Mouse (Mus musculus) heart, postnatal 4 days (tissue): ENCODE results near the gene Mcrs1. TPM values are rescaled to one million over a fixed set of nuclear protein-coding genes. Genes with fewer than 3 reads are reported as not detected.
"Not testable (repeated sequence)": the region's sequence is repeated elsewhere in the genome, so short reads cannot be mapped to it uniquely, and the experiment has no call there.

Experiments
- DNase-seq: peaks from one replicate; pipeline ENCODE4 v3.0.0; 2021
- total RNA-seq, 2 experiments: library from RNA; stranded (reverse); gene quantifications; 2 replicates each; pipeline ENCODE4 v1.2.3; 2021

Gene Mcrs1
- 10 to 100 TPM; 82.4 to 88.4 TPM for total RNA-seq

DNA sequence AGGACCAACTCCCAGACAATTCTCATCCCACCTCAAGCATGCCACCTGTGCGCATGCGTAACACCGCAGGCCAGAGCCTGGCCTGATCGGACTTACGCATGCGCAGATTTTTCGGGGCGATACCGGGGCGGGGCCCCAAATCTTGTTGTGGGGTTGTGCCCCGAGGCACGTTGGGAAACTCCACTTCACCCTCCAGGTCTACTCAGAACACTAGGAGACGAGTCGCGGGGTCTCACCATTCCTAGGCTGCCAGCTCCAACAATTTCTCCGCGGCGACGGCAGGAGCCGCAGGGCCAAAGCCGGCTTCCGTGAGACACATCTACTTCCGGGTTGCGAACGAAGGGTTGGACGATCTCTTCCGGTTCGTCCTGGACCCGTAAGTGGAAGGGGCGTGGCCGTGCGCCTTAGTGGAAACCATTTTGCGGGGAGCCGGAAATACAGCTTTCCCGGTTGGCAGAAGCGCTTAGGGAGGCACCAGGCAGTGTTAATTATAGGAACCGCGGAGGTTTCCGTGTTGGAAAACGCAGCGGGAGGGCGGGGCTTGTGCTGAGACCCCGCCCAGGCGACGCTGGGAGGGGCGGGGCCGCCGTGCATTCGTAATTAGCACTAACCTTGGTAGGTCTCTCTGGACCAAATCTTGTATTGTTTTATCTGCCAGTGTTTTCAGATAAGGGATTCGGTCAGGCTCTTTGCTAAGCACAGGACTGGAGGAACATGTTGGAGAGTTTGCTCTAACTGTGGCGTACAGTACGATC lies at the start of gene Mcrs1:
Gene Mcrs1, minus strand, starts transcription at position 336 of the 755 bp plus-strand sequence.
- peak; percentile 98 for DNase-seq

DNA sequence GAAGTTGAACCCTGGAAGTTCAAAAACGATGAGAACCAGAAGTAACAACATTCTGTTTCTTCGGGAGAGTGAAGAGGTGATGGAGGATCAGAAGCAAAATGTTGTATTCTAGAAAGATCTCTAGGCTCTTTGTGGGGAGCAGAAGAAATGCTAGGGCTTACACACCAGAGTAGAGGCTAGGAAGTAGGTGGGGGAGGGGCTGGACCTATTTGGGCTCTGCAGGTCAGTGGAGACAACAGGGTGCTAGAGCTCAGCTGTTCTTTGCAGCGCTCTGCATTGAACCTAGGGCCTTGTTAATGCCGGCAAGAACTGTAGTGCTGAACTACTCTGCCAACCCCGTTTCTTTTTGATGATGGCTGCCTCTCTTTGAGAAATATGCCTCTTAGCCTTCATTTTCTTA lies 44.5 kb upstream of the Mcrs1 start:
- no peak for DNase-seq

DNA sequence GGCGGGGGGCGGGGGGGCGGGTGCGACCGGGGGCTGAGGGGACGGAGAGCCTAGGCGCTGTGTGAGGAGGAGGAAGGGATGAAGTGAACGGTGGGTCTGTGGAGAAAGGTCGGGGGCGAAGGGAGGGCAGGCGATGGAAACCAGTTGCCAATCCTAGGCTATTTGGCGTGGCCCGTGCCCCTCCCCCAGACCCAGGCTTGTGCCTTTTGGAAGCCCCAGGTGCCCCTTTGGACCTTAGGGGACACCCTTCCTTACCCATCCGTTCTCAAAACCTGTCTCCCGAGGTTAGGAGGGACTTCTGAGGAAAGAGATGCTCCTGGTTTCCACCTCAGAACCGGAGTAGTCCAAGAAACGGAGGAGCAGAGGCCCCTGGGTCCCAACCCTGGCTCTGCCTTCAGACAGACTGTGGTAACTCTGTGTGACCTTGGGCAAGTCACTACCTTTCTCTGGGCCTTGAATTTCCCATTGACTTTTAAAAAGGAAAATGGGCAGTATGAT lies 43.8 kb upstream of the Mcrs1 start, which contains the start of gene Fam186b:
Gene Fam186b, minus strand, starts transcription at position 405 of the 498 bp plus-strand sequence.
- DNase-seq, result peak; percentile 42

DNA sequence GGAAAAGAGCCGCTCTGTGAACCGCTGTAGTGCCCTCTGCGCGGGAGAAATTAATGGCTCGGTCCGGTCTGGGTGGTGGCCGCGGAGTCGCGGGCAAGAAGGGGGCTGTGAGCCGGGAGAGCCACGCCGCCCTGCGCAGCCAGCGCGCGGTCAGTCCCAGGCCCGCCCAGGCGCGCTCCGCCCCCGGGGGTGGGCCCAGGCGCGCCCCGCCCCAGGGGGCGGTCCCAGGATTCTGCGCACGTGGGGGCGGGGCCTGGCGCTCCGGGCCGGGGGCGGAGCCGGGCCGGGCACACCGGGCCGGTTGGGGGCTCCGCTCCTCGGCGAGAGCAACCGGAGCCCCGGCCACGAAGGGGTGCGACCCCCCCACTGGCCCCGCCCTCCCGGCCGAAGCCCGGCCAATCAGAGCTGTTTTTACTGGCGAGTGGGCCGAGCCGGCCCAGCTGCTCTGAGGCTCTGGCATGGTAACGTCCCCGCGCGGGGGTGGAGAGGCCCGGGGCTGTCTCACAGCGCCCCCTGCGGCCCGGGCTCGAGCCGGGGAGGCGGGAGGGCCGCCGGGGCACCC lies 43.1 kb upstream of the Mcrs1 start, which contains the start of gene Prpf40b:
Gene Prpf40b, plus strand, starts transcription at position 275 of the 562 bp plus-strand sequence.
- DNase-seq, result peak; percentile 96

DNA sequence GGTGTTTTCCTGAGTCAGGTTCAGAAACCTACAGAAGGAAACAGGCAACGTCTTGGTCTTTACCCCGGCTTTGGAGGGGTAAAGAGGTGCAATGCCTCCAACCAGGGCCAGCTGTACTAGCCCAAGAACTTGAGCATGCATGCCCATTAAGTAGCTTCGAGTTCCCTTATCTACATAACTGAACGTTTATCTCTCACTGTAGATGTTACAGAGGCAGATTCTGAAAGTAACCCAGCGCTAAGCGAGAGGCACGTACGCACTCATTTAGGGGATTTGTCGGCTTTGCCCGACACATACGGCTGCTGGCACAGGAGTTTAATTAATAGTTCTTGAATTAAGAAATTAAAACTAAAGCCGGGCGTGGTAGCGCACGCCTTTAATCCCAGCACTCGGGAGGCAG lies 42.5 kb upstream of the Mcrs1 start:
- no peak for DNase-seq

DNA sequence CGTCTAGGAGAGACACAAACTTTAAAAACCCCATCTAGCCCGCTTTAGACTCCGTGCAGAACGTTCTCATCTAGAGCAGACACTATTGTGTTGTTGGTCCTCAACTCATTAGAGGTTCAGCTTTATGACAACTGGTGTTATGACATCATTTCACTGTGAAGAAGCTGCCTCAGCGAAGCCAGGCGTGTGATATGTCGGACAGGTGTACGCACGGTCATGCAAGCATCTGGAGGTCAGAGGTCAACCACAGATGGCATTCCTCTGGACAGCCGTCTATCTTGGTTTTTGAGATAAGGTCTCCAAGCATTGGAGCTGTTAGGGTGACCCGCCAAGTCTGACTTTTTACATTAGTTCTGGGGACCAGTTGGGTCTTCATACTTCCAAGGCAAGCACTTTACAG lies 38.8 kb upstream of the Mcrs1 start:
- DNase-seq, result no peak

DNA sequence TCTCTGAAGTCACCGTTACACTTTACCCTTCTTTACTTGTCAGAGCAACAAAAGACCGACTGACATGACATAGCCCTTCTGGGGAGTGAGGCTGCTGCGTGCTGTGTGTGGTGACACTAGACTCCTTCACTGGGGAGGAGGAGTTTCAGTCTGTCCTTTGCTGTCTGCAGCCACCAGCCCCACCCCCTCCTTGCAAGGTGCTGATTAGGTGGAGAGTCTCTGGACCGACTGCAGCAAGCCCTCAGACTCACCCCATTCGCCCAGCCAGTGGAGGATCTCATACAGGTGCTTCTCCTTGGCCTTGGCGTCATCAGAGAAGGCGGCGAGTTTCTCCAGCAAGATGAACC lies 33.4 kb upstream of the Mcrs1 start:
- no peak for DNase-seq

DNA sequence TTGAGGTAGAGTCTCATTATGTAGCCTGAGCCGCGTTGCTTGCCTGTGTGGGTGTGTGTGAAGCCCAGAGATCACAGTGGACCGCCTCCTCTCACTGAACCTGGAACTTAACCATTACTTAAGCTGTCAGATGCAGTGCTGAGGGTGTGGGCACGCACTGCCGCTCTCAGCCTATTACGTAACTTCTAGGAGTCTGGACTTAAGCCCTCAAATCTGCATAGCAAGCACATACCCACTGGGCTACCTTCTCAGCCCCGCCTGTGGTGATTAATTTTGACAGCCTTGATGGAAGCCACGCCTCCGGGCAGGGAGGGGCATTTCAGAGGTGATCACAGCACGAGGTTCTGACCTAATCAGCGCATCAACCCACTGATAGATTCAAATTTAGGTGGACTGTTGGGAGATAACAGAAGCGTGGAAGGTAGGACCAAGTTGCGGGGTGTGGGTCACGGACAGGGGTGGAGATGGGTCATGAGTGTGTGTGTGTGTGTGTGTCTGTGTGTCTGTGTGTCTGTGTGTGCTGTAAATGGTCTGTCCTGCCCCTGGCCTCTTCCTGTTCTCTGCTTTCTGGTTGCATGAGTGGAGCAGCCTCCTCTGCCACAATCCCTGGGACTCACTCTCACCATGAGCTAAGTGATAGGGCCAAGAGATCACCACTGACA lies 32.9 kb upstream of the Mcrs1 start:
- DNase-seq, result no peak

DNA sequence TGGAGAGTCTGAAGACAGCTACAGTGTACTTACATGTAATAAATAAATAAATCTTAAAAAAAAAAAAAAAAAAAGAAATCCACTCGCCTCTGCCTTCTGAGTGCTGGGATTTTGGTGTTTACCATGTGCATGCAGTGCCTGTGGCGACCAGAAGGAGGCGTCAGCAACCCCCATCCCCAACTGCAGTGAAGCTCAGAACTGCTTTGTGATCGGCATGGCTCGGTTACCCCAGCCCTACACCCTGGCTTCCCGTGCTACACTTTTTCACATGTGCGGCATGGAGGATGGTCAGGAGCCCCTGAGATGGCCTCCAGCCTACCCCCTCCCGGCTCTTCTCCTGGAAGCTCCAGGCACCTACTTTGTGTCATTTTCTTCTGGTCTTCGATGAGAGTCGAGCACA lies 31.7 kb upstream of the Mcrs1 start:
- DNase-seq, result no peak

DNA sequence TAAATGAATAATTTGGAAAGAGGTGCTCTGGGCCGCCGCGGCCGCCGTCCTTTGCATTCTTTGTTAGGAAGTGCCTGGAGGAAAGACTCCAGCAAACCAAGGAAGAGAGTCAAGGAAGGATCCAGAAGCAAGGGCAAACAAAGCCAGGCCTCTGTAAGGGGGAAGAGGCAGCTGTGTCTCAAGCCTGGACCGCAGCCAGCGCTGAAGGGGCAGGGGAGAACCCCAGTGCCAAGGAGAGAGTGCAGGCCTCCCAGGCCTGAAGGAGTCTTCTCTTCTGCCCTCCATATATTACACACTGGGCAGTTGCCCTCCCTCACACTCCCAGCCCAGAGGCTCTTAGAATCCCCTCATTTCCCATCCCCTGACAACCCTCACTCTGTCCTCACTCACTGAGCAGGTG lies 26.5 kb upstream of the Mcrs1 start:
- DNase-seq, result no peak

DNA sequence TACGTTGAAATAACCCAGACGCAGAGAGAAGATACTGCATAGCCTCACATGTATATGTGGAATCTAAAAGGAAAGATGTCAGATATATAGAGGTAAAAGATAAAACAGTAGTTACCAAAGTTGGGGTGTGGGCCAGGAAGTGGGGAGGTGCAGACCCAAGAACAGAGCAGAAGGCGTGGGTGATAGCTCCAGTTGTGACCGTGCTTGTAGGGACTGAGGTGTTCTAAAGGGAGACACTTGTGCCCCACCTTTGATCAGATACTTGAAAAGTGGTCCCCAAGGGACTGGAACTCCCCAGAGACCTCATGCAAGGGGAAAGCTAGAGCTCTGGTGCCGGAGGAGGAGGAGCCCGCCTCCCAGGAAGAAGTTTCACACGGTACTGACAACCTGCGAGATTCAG lies 24.3 kb upstream of the Mcrs1 start:
- DNase-seq, result no peak

DNA sequence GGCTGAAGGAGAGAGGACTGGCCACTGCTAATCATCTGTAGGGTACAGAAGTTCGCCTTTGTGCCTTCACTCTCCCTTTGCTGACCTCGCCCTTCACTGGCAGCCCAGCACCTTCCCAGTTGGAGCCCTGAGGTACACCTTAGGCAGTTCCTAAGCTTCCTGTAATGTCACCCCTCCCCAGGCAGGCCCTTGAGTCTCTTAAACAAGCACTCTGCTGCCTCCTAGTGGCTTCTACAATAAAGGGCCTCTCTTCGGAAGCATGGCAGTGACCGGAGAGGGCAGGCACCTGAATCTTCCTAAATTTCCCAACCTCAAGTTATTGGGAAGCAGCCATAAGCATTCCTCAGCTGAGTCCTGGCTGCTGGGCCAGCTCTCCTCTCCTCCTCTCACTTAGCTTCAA lies 13.9 kb upstream of the Mcrs1 start:
- DNase-seq, result peak; percentile 83

DNA sequence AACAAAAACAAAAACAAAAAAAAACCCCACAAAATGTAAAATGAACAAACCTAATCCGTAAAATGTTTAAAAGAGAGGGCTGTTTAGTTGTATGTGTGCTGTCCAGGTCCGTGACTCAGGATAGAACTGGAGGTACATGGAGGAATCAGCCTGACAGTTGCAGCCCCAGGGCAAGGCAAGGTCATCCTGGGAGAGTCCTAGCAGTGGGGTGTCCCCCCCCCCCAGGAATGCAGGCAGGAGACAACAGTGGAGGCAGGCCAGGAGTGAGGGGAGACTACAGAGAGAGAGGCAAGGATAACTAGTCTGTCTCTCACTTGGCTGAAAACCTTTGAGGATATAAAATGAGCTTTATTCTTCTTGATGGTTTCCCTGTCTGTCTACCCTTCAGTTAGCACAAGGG lies 12.6 kb upstream of the Mcrs1 start:
- no peak for DNase-seq

DNA sequence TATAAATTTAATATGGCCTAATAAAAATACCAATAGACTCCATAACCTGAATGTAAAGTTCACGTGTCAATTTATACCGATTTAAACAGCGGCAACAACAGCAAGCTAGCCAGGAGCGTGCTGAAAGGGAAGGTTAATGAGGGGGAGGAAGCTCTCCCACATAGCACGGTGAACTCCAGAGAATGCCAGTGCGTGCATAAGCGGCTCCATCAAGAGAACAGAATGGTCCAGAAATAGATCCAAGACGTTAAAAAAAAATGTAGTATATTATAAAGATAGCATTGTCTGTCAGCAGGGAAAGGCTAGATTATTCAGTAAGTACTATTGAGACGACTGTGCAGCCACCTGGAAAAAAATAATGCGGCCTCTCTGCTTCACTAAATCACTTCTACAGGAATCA lies 10.9 kb upstream of the Mcrs1 start:
- DNase-seq, result no peak

DNA sequence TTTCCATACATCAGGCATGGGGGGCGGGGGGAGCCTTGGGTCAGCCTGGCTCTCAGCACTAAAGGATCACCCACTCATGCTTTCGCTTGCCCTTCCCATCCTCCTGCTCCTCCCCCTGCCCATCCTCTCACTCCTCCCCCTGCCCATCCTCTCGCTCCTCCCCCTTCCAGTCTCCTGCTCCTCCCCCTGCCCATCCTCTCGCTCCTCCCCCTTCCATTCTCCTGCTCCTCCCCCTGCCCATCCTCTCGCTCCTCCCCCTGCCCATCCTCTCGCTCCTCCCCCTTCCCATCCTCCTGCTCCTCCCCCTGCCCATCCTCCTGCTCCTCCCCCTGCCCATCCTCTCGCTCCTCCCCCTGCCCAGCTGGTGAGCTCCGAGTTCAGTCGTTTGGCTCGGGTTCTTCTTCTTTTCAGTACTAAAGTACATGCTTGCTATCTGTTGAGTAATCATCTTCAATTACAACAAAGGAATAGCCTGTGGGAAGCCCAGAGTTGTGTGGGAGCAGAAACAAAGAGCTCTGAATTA lies 8.0 kb upstream of the Mcrs1 start:
- peak; percentile 77 for DNase-seq

DNA sequence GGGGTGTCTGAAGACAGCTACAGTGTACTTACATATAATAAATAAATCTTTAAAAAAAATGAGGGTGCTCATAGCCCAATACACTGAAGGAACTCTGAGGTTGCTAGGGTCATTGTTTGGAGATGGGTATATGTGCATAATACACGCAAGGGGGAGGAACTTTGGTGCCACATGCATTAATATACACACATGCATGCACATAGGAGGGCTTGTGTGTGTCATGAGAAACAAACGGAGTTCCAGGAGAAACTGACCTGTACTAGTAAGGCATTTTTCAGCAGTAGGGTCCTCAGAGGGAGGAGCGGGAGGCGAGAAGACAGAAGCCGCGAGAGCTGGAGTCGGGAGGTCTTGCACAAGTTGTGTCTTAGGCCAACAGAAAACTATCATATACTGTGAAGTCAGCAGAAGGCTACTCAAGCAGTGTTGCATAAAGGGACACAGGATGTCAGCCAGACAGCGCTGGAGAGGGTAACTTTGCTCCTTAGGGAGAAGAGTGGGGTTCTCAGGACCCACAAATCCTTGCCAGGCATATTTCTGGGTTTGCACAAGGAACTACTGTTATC lies 7.5 kb upstream of the Mcrs1 start:
- no peak for DNase-seq

DNA sequence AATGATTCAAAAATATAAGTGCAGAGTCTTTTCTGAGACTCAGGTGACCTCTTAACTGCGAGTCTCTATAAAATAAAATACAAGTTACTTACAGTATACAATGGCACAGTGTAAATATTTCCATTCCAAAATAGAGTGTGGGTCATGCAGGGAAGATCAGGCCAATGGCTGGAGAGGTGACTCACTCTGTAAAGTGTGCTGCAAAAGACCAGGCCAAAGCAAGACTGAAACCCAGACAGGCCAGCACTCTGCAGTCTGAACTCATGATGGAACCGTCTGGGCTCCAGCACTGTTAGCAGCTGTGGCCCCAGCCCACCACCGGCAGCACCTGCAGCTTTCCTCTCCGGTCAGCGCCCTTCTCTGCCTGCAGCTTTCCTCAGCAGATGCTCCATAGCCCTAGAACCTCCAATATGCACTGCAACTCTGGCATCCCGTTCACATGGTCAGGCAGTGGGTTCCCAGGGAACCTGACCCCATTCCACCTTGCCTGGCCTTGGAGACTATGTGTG lies 3.5 kb upstream of the Mcrs1 start:
- DNase-seq, result no peak

DNA sequence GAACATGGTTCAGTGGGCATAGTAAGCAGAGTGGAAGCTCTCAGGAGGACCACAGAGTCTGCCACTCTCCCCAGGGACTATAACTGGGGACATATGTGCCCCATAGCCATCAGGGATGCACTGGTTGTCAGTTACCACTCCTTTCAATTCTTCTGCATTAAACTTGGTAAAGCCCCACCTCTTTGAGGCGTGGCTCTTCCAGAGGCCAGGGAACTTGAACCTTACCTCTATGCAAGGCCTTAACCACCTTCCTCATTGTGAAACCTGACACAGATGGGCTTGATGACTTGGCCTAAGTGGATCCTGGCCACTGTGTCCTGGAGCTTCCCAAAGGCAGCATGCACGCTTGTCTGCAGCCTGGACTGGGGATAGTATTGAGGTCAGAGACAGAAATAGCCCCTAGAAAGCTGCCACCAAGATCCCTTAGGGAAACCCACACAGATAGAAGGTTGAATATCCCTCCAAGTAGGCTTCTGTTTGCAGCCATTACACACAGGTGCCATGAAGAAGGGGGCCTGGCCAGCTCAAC lies 2.8 kb upstream of the Mcrs1 start:
- no peak for DNase-seq

DNA sequence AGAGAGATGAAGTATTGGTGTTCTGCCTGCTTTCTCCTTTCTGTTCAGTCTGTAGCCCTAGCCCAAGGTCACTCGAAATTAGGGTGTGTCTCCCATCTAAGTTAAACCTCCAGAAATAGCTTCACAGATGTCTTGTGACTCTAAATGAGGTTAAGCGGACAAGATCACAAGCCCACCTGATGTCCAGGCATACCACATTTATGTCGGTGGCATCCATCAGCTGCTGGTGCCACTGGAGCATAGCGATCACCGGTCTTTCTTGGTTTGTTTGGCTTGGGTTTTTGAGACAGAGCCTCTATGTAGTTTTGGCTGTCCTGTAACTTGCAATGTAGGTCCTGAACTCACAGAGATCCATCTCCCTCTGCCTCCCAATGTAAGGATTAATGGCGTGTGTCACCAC lies 2.0 kb upstream of the Mcrs1 start:
- no peak for DNase-seq

DNA sequence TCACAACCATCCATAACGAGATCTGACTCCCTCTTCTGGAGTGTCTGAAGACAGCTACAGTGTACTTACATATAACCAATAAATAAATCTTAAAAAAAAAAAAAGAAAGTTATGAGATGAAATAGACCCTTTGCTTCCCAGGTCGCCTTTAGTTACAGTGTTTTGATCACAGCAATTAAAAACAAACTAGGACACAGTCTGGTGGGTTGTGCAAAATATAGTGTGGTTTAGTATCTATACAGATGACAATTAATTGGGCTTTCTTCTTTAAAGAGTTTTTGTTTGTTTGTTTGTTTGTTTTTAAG lies 1.4 kb upstream of the Mcrs1 start:
- DNase-seq, result not testable (repeated sequence)

DNA sequence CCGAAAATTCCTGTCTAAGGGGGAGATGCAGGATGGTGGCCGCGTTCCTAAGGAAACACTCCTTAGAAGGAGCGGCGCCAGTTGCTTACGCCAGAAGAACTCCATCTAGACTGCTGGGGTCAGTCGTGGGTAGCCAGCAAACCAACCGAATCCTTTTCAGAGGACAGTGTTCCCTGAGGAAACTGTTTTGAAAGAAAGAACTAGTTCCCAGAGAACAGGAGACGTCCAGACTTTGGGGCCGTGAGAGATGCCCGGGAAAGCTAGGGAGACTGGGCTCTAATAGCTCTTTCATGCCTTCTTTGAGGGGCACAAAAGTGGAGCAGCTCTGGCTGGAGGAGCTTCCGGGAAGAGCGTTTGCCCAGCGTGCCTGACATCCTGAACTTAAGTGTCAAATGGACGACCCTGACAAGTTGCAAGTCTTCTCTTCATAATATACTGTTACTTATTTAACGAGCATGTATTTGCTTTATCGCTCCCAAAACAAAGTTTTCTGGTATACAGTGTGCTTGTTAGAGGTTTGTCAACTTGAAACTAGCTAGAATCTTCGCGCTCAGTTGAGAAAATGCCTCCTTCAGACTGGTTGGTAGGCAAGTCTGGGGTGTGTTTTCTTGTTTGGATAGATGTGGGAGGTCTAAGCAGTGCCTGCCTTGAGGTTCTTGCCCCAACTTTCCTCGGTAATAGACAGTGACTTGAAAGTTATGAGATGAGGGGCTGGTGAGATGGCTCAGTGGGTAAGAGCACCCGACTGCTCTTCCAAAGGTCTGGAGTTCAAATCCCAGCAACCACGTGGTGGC lies 817 bp upstream of the Mcrs1 start:
- no peak for DNase-seq

DNA sequence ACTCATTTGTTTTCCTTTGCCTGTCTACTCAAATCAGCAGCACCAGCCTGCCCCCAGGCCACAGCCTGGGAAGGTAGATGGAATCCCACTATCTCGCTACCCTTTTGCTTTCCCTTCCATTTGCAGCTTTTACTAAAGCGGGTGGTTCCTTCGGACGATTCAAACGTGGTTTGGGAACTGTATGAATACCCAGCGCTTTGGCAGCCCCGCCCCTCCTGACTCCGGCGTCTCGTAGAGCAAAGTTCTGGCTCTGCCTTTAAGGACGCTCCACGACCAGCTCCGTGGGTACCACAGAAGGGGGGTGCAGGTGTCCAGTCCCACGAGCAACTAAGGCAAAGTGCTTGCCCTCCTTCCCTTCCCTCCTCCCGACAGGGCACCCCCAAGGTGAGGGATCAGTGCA lies 650 bp downstream of the Mcrs1 start:
- DNase-seq, result not testable (repeated sequence)
